Mouse (Mus musculus) forebrain, embryonic 16.5 days (tissue): ENCODE results near the gene Gstz1. TPM values are rescaled to one million over a fixed set of nuclear protein-coding genes. Genes with fewer than 3 reads are reported as not detected.
"Not testable (repeated sequence)": the region's sequence is repeated elsewhere in the genome, so short reads cannot be mapped to it uniquely, and the experiment has no call there.

Experiments used
- ATAC-seq: fragments of 200-750 bp; cut with Nextera tagmentation; 2 replicates; pipeline ENCODE4 v1.8.0; 2017; ENCODE audit warnings: mild to moderate bottlenecking, moderate library complexity
- H3K27ac ChIP-seq: fragments of 300-500 bp; sonication (generic); 2 replicates; pipeline ENCODE4 v1.5.1; 2014; ENCODE audit warnings: low read length, control low read depth
- H3K27me3 ChIP-seq: fragments of 300-500 bp; sonication (generic); replicated peaks from 2 replicates; pipeline ENCODE4 v1.6.1; 2014; ENCODE audit warnings: low read length; ENCODE audit not compliant: control insufficient read depth, insufficient read depth
- H3K36me3 ChIP-seq: fragments of 300-500 bp; sonication (generic); 2 replicates; pipeline ENCODE4 v1.6.1; 2014; ENCODE audit not compliant: control insufficient read depth, insufficient read depth
- H3K4me1 ChIP-seq: fragments of 300-500 bp; sonication (generic); replicated peaks from 2 replicates; pipeline ENCODE4 v1.6.1; 2014; ENCODE audit warnings: low read length; ENCODE audit not compliant: control insufficient read depth, insufficient read depth
- H3K4me2 ChIP-seq: fragments of 300-500 bp; sonication (generic); 2 replicates; pipeline ENCODE4 v1.6.1; 2014; ENCODE audit warnings: mild to moderate bottlenecking, low read length, control low read depth
- H3K4me3 ChIP-seq: fragments of 300-500 bp; sonication (generic); replicated peaks from 2 replicates; pipeline ENCODE4 v1.5.1; 2014; ENCODE audit warnings: mild to moderate bottlenecking, low read length, control low read depth
- H3K9ac ChIP-seq: fragments of 300-500 bp; sonication (generic); replicated peaks from 2 replicates; pipeline ENCODE4 v1.6.1; 2014; ENCODE audit warnings: low read depth, low read length, control low read depth
- H3K9me3 ChIP-seq: fragments of 300-500 bp; sonication (generic); 2 replicates; pipeline ENCODE4 v1.6.1; 2016; ENCODE audit warnings: low read length; ENCODE audit not compliant: control insufficient read depth
- WGBS: fragments of 180-500 bp; shearing (Covaris S2); extraction: QIAGEN DNeasy Blood & Tissue Kit; methylation state at CpG from one replicate; pipeline ENCODE4 v1.1.7; 2014; 5-methylcytosine and 5-hydroxymethylcytosine counted together
- polyA plus RNA-seq: library from polyadenylated mRNA; unstranded; fragments of >200 nt; fragmentation: Nextera tagmentation; extraction: Ambion mirVana; gene quantifications from 2 replicates; pipeline ENCODE4 v1.2.1, GENCODE M21; 2015

Gstz1 gene
- polyA plus RNA-seq, 1 experiment from 2014 or later, result 30.0 TPM

DNA sequence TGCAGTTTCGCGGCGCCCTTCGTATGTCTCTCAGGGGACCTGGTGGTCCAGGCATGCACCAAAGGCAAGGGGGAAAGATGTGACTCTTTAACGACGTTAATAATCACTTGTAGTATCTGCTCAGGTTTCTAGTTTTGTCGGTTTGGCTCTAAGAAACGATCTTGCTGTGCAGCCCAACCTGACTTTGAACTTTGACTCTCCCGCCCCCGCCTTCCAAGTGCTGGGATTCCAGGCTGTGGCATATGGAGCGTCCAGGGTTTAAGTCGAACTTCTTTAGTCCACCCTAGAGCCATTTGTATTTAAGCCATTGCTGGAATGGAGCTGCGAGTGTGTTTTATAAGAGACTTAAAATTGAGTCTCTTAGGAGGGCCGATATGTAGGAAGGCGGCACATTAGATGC lies 1.2 kb downstream of the Gstz1 start:
- Histone ChIP-seq H3K27ac (peak overlapping the region; percentile 97), H3K9me3 (no peaks in the 10 kb centered on the region), H3K36me3 (no peaks in the 10 kb centered on the region), H3K27me3 (no peaks in the 10 kb centered on the region), H3K4me2 (peak overlapping the region; percentile 63), H3K9ac (peak overlapping the region; percentile 92), H3K4me1 (peaks cover 14% of the 10 kb centered on the region), H3K4me3 (peak overlapping the region; percentile 86)
- WGBS, result 15% methylated on average over 15 of the region's 15 CpGs
- ATAC-seq, result no peak

DNA sequence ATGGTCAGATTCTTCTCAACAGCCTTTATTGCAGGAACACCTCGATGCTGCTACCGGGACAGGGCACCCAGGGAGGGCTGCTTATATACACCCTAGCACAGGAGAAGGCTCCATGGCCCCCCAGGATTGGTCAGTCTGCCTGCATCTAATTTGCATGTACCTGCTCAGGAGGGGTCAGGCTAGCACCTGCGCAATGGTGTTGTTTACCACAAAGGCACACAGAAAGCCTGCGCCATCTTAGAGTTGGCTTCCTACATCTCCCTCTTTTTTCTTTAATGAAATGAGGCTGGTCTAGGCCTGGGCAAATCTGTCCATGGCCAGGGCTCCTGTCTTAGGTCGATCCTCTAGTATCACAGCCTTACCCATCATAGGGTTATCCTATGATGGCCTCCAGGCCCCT lies 2.5 kb downstream of the Gstz1 start:
- WGBS, result 98% methylated on average over 5 of the region's 5 CpGs
- H3K4me1 ChIP-seq, result peaks cover 14% of the 10 kb centered on the region
- H3K4me3 ChIP-seq, result no peak overlapping the region
- H3K4me2 ChIP-seq, result no peak overlapping the region
- no peak for ATAC-seq
- no peak overlapping the region for H3K9ac ChIP-seq
- no peaks in the 10 kb centered on the region for H3K27me3 ChIP-seq
- H3K9me3 ChIP-seq, result no peaks in the 10 kb centered on the region
- no peaks in the 10 kb centered on the region for H3K36me3 ChIP-seq
- no peak overlapping the region for H3K27ac ChIP-seq

DNA sequence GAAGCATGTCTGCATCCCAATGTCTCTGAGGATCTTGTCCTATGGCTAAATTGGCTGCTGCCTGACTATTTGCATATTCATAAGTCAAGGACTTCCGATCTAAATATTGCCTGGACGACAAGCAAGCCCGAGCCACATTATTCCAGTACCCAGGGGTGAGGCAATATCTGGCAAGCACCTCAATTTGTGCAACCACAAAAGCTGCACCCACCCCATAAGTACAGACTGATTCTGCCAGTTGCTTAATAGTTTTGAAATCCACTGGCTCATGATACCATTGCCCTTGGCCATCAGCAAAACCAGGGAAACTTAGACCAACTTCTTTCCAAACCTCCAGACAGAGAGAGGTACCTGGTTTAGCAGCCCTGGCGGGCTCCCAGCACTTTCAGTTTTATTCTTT lies 7.5 kb downstream of the Gstz1 start:
- ATAC-seq, H3K27ac ChIP-seq, H3K4me3 ChIP-seq, H3K4me2 ChIP-seq, H3K9ac ChIP-seq, H3K9me3 ChIP-seq, H3K4me1 ChIP-seq, H3K27me3 ChIP-seq, H3K36me3 ChIP-seq: not testable (repeated sequence)
- WGBS, result 76% methylated on average over 4 of the region's 4 CpGs

DNA sequence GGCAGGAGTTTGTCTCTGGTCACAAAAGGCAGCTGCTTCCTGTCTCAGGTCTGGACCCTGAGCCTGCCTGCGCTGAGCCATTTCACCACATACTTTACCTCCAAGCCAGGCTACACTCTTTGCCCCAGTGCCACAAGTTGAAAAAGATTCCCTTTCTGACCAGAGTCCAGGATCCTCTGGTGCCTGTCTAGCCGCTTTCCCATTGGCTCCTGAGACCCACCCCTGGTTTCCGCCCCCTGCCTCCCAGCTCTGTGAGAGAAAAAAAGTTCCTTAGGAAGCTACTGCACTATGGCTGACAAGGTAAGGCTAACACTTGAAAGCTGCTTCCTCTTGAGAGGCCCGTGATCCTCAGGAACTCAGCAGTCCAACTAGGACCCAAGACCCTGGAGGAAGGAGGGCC lies 10.4 kb downstream of the Gstz1 start:
- Histone ChIP-seq H3K4me3 (no peak overlapping the region), H3K9ac (no peak overlapping the region), H3K27ac (no peak overlapping the region), H3K4me1 (no peaks in the 10 kb centered on the region), H3K27me3 (no peaks in the 10 kb centered on the region), H3K4me2 (no peak overlapping the region), H3K9me3 (no peaks in the 10 kb centered on the region), H3K36me3 (no peaks in the 10 kb centered on the region)
- WGBS, result 61% methylated on average over 4 of the region's 4 CpGs
- no peak for ATAC-seq

DNA sequence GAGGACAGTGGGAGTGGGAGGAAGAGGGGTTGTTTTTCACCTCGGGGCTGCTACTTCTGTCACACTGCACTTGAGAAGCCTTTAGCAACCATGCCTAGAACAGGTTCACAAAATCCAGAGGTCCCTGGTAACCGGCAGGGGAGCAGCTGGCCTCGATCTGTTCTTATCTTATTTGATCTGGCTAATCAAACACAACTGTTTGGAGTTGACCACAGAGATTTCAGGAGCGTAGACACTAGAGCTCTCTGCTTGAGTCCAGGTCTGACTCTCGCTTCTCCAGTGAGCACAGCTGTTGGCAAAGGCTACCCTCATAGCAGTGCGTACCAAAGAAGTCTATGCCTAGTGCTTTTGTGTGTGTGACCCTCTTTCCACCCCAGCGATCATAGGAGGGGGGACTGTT lies 11.1 kb downstream of the Gstz1 start:
- no peak overlapping the region for H3K9ac ChIP-seq
- no peaks in the 10 kb centered on the region for H3K27me3 ChIP-seq
- ATAC-seq, result no peak
- H3K4me2 ChIP-seq, result no peak overlapping the region
- H3K4me1 ChIP-seq, result no peaks in the 10 kb centered on the region
- H3K9me3 ChIP-seq, result no peaks in the 10 kb centered on the region
- H3K36me3 ChIP-seq, result no peaks in the 10 kb centered on the region
- H3K27ac ChIP-seq, result no peak overlapping the region
- WGBS, result 83% methylated on average over 7 of the region's 7 CpGs
- no peak overlapping the region for H3K4me3 ChIP-seq

DNA sequence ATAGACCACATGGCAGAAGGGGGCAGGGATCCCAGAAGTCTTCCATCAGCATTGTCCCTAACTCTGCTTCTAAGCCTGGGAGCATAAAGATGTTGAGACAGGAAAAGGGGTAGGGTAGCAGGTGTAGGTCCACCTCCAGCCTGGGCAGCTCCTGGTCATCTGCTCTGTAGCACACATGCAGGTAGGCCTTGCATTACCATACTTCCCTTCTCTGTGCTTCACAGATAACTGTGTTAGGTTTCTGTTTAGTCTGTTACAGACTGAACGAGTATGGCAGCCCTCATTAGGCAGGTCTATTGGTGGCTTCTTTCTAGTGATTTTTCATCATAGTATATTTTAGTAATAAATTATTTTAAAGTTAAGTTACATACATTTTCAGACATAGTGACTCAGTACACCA lies 13.3 kb downstream of the Gstz1 start:
- 82% methylated on average over 1 of the region's 1 CpGs for WGBS
- H3K36me3 ChIP-seq, result no peaks in the 10 kb centered on the region
- H3K27me3 ChIP-seq, result no peaks in the 10 kb centered on the region
- no peak overlapping the region for H3K27ac ChIP-seq
- ATAC-seq, result no peak
- no peak overlapping the region for H3K4me2 ChIP-seq
- H3K9me3 ChIP-seq, result no peaks in the 10 kb centered on the region; the same call in 1 of the 2 replicates
- H3K9ac ChIP-seq, result no peak overlapping the region
- H3K4me1 ChIP-seq, result no peaks in the 10 kb centered on the region
- H3K4me3 ChIP-seq, result no peak overlapping the region

DNA sequence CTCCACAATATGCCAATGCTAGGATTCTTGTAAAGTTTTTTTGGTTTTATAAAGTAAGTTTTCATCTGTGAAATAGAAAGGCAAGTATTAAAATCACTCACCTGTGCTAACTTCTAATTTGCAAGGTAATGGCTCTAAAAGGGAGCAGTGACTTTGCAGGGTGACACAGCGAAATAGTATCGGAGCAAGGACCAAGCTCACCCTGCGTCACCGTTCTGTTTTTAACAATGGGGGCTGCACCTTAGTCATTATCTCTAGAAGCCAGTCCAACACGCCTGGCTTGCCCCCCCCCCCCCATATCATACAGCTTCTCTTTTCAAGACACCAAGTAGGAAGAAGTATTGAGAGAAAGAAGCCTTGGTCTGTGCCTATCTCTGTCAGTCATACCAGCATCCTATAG lies 13.8 kb downstream of the Gstz1 start:
- Histone ChIP-seq H3K27ac (no peak overlapping the region), H3K4me3 (no peak overlapping the region), H3K27me3 (no peaks in the 10 kb centered on the region), H3K9ac (no peak overlapping the region), H3K4me2 (no peak overlapping the region), H3K4me1 (no peaks in the 10 kb centered on the region), H3K9me3 (no peaks in the 10 kb centered on the region; the same call in 1 of the 2 replicates), H3K36me3 (no peaks in the 10 kb centered on the region)
- no peak for ATAC-seq
- WGBS, result 94% methylated on average over 5 of the region's 5 CpGs

DNA sequence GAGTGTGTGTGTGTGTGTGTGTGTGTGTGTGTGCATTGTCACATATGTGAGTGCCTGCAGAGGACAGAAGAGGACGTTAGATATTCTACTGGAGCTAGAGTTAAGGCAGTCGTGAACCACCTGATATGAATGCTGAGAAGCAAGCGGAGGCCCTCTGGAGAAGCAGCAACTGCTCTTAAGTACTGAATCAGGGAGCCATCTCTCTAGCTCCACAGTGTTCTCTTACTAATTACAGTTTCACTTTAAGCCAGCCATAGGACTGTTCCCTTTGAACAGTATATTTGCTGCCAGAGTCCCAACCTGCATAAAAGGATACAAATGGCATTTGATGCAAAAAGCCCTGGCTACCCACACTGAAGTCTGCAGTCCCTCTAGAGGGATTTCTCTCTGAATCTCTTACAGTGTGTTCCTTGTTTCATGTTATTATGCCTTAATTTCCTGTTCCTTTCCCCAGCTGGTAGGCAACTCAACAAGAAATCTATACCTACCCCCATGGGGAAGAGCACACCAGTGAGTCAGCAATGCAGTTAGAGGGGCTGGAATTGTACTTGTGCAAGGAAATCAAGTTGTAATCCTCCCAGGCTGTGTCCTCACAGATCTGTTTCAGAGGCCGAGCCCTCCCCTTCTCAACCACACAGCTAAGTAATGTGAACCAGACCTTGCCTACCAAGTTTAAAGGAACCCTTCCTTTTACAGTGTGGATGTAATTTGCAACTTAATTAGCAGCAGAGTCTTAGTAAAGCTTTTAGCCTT lies 28.4 kb downstream of the Gstz1 start:
- Histone ChIP-seq H3K9ac (no peak overlapping the region), H3K4me1 (no peaks in the 10 kb centered on the region; the same call in 1 of the 2 replicates), H3K4me3 (no peak overlapping the region), H3K27me3 (no peaks in the 10 kb centered on the region), H3K4me2 (no peak overlapping the region), H3K36me3 (peaks cover 14% of the 10 kb centered on the region; the same call in 1 of the 2 replicates), H3K9me3 (no peaks in the 10 kb centered on the region), H3K27ac (no peak overlapping the region)
- no peak for ATAC-seq
- WGBS, result 71% methylated on average over 4 of the region's 4 CpGs

DNA sequence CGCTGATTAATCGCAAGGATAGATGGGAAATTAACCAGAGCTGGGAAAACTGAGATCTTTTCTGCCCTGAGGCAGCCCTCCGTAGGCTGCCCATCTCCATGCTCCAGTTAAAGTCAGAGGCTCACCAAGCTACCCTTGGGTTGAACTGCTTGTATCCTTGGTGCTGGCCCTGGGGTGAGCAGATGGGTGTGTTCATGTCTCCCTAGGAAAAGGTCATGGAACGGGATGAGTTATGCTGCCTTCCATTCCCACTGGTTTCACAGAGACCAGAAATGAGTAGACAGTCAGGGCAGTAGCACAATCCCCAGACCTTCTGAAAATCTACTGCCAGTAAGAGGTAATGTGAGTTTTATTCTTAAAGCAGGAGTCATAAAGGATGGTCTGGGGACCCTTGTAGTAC lies 30.7 kb downstream of the Gstz1 start:
- no peak for ATAC-seq

DNA sequence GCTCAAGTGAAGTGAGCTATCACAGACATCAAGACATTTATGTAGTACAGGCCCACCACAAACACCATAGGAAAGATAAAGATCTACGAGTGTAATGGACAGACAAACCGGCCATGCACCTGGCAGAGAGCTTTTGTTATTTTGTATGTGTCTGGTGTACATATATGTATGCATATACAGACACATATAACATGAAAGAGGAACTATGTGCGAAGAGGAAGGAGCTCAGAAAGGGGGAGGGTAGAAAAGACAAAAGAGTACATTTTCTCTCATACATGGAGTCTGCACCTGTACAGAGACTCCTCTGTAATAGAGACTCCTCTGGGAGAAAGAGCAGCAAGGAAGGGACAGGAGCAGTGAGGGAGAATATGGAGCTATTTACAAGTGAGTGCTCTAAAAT lies 46.0 kb downstream of the Gstz1 start:
- no peak overlapping the region for H3K9ac ChIP-seq
- WGBS, result 98% methylated on average over 3 of the region's 3 CpGs
- H3K27ac ChIP-seq, result no peak overlapping the region

More for the DNA sequence above, 30.7 kb downstream of the Gstz1 start:
- Histone ChIP-seq H3K27ac (no peak overlapping the region), H3K36me3 (peaks cover 7% of the 10 kb centered on the region; the same call in 1 of the 2 replicates), H3K4me3 (no peak overlapping the region), H3K27me3 (no peaks in the 10 kb centered on the region), H3K9me3 (no peaks in the 10 kb centered on the region), H3K4me1 (no peaks in the 10 kb centered on the region), H3K4me2 (no peak overlapping the region), H3K9ac (no peak overlapping the region)
- 95% methylated on average over 4 of the region's 4 CpGs for WGBS

More for the DNA sequence above, 46.0 kb downstream of the Gstz1 start:
- H3K9me3 ChIP-seq, result no peaks in the 10 kb centered on the region
- H3K4me2 ChIP-seq, result no peak overlapping the region
- no peak overlapping the region for H3K4me3 ChIP-seq
- no peaks in the 10 kb centered on the region for H3K36me3 ChIP-seq
- no peaks in the 10 kb centered on the region for H3K4me1 ChIP-seq
- no peaks in the 10 kb centered on the region for H3K27me3 ChIP-seq
- no peak for ATAC-seq
